Mouse (Mus musculus) mouse embryonic stem cell (cell line): ENCODE results near the gene Setd2.

Experiments used
- in situ Hi-C, 2 experiments: fragments of 300-500 bp; cut with MboI; formaldehyde crosslinking; loops; 1 replicate in 1 of 2; 3 replicates in 1 of 2; pipeline ENCODE4 v1.14.3; 2019 to 2020; ENCODE audit warnings: low sequenced_read_pairs in 2 of 2, low pct_unique_long_range_greater_than_20kb in 1 of 2, mixed read lengths in 1 of 2; ENCODE audit not compliant: unreplicated experiment in 1 of 2

Setd2 gene

GRCm38 (mm10) chr9:110620180-110620579 is 87.8 kb downstream of the Setd2 start:
- in situ Hi-C loops, result loop anchor here in 1 of 2 experiments (5.0 kb wide), 1 partner anchor 198 kb away; no protein-coding TSS in a partner anchor

- in situ Hi-C loops, result loop anchor here in 1 of 2 experiments (5.0 kb wide), 1 partner anchor 198 kb away; no protein-coding TSS in a partner anchor
These were observed 88.3 kb downstream of the Setd2 start for GRCm38 (mm10) chr9:110620685-110621084.

DNA sequence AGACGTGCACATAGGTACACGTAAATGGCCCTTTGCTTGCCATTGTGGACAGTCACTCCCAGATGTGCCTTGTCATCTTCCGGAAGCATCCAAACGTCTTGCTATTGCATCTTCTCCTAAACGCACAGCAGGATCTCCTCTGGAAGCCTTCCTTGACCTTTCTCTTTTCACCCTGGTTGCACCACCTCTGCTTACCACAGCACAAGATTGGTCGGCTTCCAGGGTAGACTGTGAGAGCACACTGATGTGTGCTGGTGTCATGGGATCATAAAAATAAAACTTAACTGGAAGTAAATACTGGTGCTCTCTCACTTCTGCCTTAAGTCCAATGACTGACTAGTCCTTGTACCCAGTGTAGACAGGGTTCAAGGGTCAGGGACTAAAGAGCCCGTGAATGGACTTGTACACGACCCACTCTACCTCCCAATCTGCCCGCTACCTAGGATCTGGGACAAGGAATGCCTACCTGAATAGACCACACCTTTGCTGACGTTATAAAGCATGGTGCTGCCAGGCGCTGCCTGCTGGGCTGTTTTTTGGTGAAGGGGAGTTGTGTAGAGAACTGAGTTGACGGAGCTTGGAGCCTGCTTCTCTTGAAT is 90.3 kb downstream of the Setd2 start:
- in situ Hi-C loops, result loop anchor here in 1 of 2 experiments (5.0 kb wide), 1 partner anchor 200 kb away; no protein-coding TSS in a partner anchor

GRCm38 (mm10) chr9:110623416-110624195 is 91.2 kb downstream of the Setd2 start:
- in situ Hi-C loops, result loop anchor here in 1 of 2 experiments (5.0 kb wide), 1 partner anchor 201 kb away; no protein-coding TSS in a partner anchor

GRCm38 (mm10) chr9:110624361-110625166 is 92.2 kb downstream of the Setd2 start, which contains the start of gene Nradd:
TSS of gene Nradd (minus strand) at chr9:110624452.
- in situ Hi-C loops, result loop anchor here in 1 of 2 experiments (5.0 kb wide), 1 partner anchor 202 kb away; no protein-coding TSS in a partner anchor

DNA sequence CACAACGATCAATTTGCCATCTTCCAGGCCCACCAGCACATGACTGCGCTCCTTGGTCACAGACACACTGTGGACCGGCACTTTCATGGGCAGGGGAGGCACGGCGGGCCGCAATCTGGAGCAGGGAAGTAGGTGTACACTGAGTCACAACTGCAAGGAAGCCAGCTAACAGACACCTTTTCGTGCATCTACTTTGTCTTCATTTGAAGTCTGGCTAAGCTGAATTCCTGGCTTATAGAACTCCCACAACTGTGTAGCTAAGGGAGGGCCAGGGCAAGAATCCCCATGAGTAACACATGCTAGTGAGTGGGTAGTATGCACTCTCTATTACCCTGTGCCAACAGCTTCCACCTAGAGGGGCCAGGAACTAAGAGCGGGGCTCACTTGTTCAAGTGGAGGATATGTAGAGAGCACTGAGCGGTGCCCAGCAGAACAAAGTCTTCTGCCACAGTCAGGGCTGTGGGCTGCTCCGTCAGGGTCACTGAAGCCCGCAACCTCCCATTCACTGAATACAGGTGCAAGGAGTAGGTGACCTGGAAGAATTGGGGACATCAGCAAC is 93.0 kb downstream of the Setd2 start:
- in situ Hi-C loops, result no loop called here

DNA sequence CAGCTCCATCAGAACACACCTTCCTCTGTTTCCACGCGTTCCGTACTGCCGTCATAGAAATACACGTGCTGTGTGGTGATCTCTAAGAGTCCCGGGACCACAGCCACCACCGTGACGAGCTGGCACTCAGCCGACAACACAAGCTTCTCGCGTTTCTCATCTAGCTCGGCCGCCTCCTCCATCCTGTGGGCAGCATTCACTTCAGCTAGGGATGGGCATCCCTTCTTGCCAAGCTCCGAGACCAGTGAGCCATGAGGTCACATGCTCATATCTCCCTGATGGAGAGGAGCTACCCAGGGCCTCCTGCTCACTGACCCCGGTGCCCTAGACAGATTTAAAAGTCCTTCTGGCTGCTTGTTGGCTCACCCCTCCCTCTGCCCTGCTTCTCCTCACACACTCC is 97.8 kb downstream of the Setd2 start:
- in situ Hi-C loops, result no loop called here

- in situ Hi-C loops, result no loop called here
These were observed 98.8 kb downstream of the Setd2 start for GRCm38 (mm10) chr9:110631191-110631590.

DNA sequence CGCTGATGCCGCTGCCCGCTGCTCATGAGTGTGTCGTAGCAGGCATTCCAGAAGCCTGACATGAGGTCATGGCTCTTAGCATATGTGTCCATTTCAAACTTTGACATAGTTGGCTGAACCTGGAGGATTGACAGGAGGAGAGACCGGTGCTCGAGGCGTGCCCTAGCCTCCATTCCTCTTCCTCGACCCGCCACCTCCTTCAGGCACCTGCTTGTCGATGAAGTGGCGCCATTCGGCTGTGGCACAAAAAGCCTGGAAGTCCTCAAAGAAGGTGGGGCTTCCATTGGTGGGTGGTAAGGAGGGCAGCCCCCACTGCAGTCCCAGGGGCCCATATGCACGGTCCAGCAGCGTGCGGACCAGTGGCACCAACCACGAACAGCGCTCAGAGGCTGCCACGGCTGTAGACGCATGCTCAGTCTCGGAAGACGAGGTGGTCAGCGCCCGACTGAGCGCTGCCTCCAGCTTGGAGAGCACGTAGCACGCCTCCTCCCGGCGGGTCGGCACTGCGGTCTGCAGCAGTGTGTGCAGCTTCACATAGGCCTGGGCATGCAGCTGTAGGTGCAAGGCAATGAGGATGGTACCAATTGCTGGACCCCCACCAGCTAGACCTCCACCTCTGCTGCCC is 99.4 kb downstream of the Setd2 start:
- in situ Hi-C loops, result no loop called here

DNA sequence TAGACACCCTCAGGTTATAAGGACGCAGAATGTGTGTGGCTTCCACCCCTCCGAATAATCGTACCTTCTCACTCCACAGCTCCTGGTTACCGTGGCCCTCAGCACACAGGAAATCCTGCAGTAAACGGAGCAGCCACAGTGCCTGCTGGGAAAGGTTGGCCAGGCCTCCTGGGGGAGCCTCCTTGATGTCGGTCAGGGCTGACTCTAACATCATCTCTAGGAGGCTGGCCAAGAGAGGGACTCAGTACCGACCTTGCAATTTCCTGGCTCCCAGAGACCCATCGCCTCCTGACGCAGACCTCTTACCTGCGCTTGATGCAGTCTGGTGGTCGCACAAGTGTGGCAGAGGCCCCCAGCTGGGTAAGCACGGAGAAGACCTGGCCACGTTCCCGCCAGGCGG is 100.3 kb downstream of the Setd2 start:
- in situ Hi-C loops, result no loop called here

DNA sequence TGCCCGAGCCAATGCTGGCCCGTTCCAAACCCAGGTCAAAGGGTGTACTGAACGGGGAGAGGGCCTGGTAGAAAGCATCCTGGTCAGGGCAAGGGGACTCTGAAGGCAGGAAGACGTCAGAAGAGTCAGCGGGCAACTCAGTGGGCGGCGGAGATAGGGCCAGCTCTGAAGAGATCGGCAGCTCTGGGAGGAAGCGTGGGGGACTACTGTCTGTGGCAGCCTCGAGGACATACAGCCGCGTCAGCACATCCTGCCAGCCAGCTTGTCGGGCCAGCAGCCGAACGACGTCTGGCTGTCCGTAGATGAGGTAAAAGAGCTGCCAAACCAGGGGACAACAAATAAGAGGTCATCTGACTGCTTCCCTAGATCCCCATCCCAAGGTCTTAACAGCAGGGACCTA is 101.5 kb downstream of the Setd2 start:
- in situ Hi-C loops, result no loop called here

DNA sequence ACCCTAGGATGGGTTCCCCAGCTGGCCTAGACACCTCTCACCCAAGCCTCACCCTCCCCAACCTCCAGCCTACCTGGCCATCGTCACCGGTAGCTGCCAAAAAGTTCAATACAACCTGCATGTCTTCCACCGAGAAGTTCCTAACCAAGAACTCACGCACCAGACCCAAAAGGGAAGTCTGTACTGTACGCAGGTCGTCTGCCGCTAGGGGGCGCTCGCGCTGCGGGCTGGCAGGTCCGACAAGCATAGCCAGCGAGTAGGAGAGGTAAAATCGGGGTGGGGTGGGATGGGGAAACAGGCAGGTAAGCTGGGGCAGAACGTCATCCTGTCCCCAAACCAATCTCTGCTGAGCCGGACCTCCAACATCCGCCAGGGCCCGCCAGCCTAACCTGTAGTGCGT is 102.8 kb downstream of the Setd2 start:
- in situ Hi-C loops, result no loop called here

DNA sequence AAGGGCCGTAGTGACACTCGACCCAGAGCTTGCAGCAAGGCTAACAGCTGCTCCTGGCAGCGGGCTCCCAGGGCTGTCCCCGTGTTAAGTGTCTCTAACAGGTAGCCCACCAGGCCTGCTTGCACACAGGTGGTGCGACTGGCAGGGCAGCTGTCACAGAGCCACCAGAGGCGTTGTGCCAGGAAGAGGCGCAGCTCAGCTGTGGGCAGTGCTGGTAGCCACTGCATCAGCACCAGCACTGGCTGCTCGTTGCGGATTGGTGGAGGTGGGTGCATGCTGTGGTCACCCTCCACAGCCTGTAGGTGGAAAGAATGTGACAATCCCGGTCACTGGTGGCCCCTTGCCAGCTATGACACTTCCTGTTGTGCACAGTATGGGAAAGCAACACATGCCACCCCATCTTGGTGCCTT is 106.2 kb downstream of the Setd2 start:
- in situ Hi-C loops, result no loop called here

DNA sequence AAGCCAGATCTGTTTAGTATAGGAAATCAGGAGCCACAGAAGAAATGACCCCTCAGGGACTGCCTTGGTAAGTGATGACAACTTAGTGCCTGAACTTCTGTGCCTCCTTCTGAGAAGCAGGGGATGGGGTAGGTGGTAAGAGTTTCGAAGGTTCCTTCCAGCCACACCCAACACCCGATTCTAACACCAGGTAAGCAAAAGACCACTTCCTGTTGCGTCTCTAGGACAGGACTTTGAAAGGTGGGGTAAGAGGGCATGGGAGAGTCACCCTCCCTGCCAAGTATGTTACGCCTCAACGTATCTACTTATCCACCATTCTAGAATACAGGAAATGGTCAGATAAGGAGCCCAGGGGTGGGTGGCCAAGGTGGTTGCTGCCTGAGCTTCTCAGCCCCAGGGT is 108.6 kb downstream of the Setd2 start:
- in situ Hi-C loops, result no loop called here

DNA sequence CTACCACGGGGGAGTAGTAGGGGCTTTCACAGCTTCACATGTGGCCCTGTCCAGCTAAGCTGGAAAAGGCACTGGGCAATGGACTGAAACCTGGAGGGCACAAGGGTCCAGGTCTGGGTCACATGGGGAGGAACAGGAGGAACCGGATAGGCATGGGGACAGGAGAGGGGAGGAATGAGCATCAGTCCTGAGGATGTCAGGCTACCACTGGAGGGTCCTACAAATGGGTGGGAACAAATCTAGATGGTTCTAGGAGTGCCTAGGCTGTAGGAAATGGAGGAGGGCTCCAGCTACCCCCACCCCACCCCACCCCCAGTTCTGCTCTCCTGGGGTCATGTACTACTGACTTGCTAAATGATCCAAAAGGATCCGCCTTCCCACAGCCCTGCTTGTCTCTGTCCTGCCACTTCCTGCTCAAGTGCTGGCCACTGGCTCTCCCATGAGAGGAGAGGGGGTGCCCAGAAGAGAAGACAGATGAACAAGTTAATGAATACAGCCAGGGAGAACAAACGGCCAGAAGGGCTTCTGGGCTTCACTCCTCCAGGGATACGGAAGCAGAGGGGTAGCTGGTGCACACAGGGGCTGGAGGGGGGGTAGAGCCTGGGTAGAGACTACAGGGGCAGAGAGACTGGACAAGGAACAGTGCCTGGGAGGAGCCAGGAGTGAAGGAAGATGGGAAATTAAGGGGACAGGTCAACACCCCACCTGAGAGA is 110.6 kb downstream of the Setd2 start:
- in situ Hi-C loops, result no loop called here

- in situ Hi-C loops, result no loop called here
These were observed 111.4 kb downstream of the Setd2 start for GRCm38 (mm10) chr9:110643787-110644186.

- in situ Hi-C loops, result no loop called here
These were observed 111.9 kb downstream of the Setd2 start for GRCm38 (mm10) chr9:110644295-110644694.

GRCm38 (mm10) chr9:110645219-110645618 is 112.8 kb downstream of the Setd2 start:
- in situ Hi-C loops, result no loop called here
